Mouse (Mus musculus) embryonic facial prominence, embryonic 11.5 days (tissue): ENCODE results near the gene Ptges3l. TPM values are rescaled to one million over a fixed set of nuclear protein-coding genes. Genes with fewer than 3 reads are reported as not detected.
"Not testable (repeated sequence)": the region's sequence is repeated elsewhere in the genome, so short reads cannot be mapped to it uniquely, and the experiment has no call there.

Experiments used
- ATAC-seq: fragments of 200-750 bp; cut with Nextera tagmentation; replicated peaks from 2 replicates; pipeline ENCODE4 v1.8.0; 2017; ENCODE audit warnings: low read depth; ENCODE audit not compliant: insufficient number of reproducible peaks, low FRiP score, low TSS enrichment
- DNase-seq: peaks from one replicate; pipeline ENCODE4 v3.0.0-alpha.2; 2015; ENCODE audit warnings: low spot score
- H3K27ac ChIP-seq: fragments of 300-500 bp; sonication (generic); replicated peaks from 2 replicates; pipeline ENCODE4 v1.5.1; 2014; ENCODE audit warnings: mild to moderate bottlenecking, low read depth, low read length, control low read depth
- H3K27me3 ChIP-seq: fragments of 300-500 bp; sonication (generic); 2 replicates; pipeline ENCODE4 v1.6.1; 2014; ENCODE audit warnings: mild to moderate bottlenecking, low read length, moderate library complexity, mixed read lengths; ENCODE audit not compliant: control insufficient read depth, insufficient read depth
- H3K36me3 ChIP-seq: fragments of 300-500 bp; sonication (generic); replicated peaks from 2 replicates; pipeline ENCODE4 v1.6.1; 2014; ENCODE audit warnings: low read depth, mild to moderate bottlenecking, low read length, moderate library complexity, mixed read lengths; ENCODE audit not compliant: control insufficient read depth, insufficient read depth
- H3K4me1 ChIP-seq: fragments of 300-500 bp; sonication (generic); 2 replicates; pipeline ENCODE4 v1.6.1; 2014; ENCODE audit warnings: low read length, mixed read lengths; ENCODE audit not compliant: control insufficient read depth, insufficient read depth
- H3K4me2 ChIP-seq: fragments of 300-500 bp; sonication (generic); 2 replicates; pipeline ENCODE4 v1.6.1; 2014; ENCODE audit warnings: low read depth, mild to moderate bottlenecking, control low read depth, low read length, moderate library complexity
- H3K4me3 ChIP-seq: fragments of 300-500 bp; sonication (generic); 2 replicates; pipeline ENCODE4 v1.5.1; 2014; ENCODE audit warnings: low read depth, low read length, control low read depth
- H3K9ac ChIP-seq: fragments of 300-500 bp; sonication (generic); replicated peaks from 2 replicates; pipeline ENCODE4 v1.6.1; 2014; ENCODE audit warnings: mild to moderate bottlenecking, control low read depth, low read length
- H3K9me3 ChIP-seq: fragments of 300-500 bp; sonication (generic); replicated peaks from 2 replicates; pipeline ENCODE4 v1.6.1; 2016; ENCODE audit warnings: mild to moderate bottlenecking, low read length, inconsistent platforms, mixed read lengths; ENCODE audit not compliant: control insufficient read depth
- WGBS: fragments of 180-500 bp; shearing (Covaris S2); extraction: QIAGEN DNeasy Blood & Tissue Kit; methylation state at CpG from one replicate; pipeline ENCODE4 v1.1.7; 2014; 5-methylcytosine and 5-hydroxymethylcytosine counted together
- polyA plus RNA-seq: library from polyadenylated mRNA; unstranded; fragments of >200 nt; fragmentation: Nextera tagmentation; extraction: Ambion mirVana; gene quantifications from 2 replicates; pipeline ENCODE4 v1.2.1, GENCODE M21; 2014

Ptges3l gene
- polyA plus RNA-seq, result 3.5 and 3.9 TPM in 2 replicates

GRCm38 (mm10) chr11:101424925-101425813 is at the start of gene Ptges3l, which contains the start of gene Rundc1:
Gene Ptges3l (minus strand): TSS chr11:101425333.
Gene Rundc1 (plus strand): TSS chr11:101425085.
- peak within 1 kb of the TSS; percentile 79 for H3K4me2 ChIP-seq
- peaks cover under 1% of the 10 kb centered on the region; the same call in 1 of the 2 replicates for H3K36me3 ChIP-seq
- WGBS, result under 1% methylated on average over 76 of the region's 81 CpGs
- H3K4me1 ChIP-seq, result no peaks in the 10 kb centered on the region
- ATAC-seq (peak; percentile 83), DNase-seq (peak; percentile 99)
- H3K27me3 ChIP-seq, result no peaks in the 10 kb centered on the region
- no peaks in the 10 kb centered on the region for H3K9me3 ChIP-seq
- H3K9ac ChIP-seq, result peak within 1 kb of the TSS; percentile 66
- peak within 1 kb of the TSS; percentile 74 for H3K4me3 ChIP-seq
- peak within 1 kb of the TSS; percentile 30 for H3K27ac ChIP-seq

GRCm38 (mm10) chr11:101474298-101474697 is 49.2 kb upstream of the Ptges3l start:
- H3K9ac ChIP-seq, result no peak overlapping the region
- no peaks in the 10 kb centered on the region for H3K27me3 ChIP-seq
- H3K4me2 ChIP-seq, result no peak overlapping the region
- 83% methylated on average over 5 of the region's 5 CpGs for WGBS
- H3K27ac ChIP-seq, result no peak overlapping the region
- ATAC-seq, result no peak
- no peak overlapping the region for H3K4me3 ChIP-seq
- DNase-seq, result no peak
- H3K36me3 ChIP-seq, result no peaks in the 10 kb centered on the region
- H3K9me3 ChIP-seq, result no peaks in the 10 kb centered on the region
- H3K4me1 ChIP-seq, result peaks cover under 1% of the 10 kb centered on the region; the same call in 1 of the 2 replicates

- H3K4me1 ChIP-seq, DNase-seq, H3K27ac ChIP-seq, H3K9ac ChIP-seq, H3K27me3 ChIP-seq, H3K9me3 ChIP-seq, ATAC-seq, H3K4me3 ChIP-seq, H3K36me3 ChIP-seq, H3K4me2 ChIP-seq: not testable (repeated sequence)
- WGBS, result 90% methylated on average over 1 of the region's 1 CpGs
These were observed 48.6 kb upstream of the Ptges3l start for GRCm38 (mm10) chr11:101473686-101474085.

GRCm38 (mm10) chr11:101472336-101472735 is 47.2 kb upstream of the Ptges3l start:
- H3K4me3 ChIP-seq, result no peak overlapping the region
- H3K27me3 ChIP-seq, result no peaks in the 10 kb centered on the region
- no peak overlapping the region for H3K27ac ChIP-seq
- H3K4me1 ChIP-seq, result no peaks in the 10 kb centered on the region
- no peaks in the 10 kb centered on the region for H3K36me3 ChIP-seq
- no peak overlapping the region for H3K9ac ChIP-seq
- ATAC-seq, result no peak
- DNase-seq, result no peak
- WGBS, result 43% methylated on average over 7 of the region's 7 CpGs
- no peak overlapping the region for H3K4me2 ChIP-seq
- H3K9me3 ChIP-seq, result no peaks in the 10 kb centered on the region

- Histone ChIP-seq H3K4me3 (no peak overlapping the region), H3K27ac (no peak overlapping the region), H3K9me3 (no peaks in the 10 kb centered on the region), H3K36me3 (no peaks in the 10 kb centered on the region), H3K4me2 (no peak overlapping the region), H3K27me3 (no peaks in the 10 kb centered on the region), H3K9ac (no peak overlapping the region), H3K4me1 (no peaks in the 10 kb centered on the region)
- WGBS, result 61% methylated on average over 3 of the region's 3 CpGs
- ATAC-seq (no peak), DNase-seq (no peak)
These were observed 46.8 kb upstream of the Ptges3l start for GRCm38 (mm10) chr11:101471926-101472325.

- H3K4me1 ChIP-seq, result no peaks in the 10 kb centered on the region; the same call in 1 of the 2 replicates
- WGBS, result 25% methylated on average over 7 of the region's 7 CpGs
- no peak overlapping the region for H3K9ac ChIP-seq
- no peak for DNase-seq
- H3K4me3 ChIP-seq, result no peak overlapping the region
- H3K27ac ChIP-seq, result no peak overlapping the region
- no peaks in the 10 kb centered on the region for H3K27me3 ChIP-seq
- no peaks in the 10 kb centered on the region for H3K9me3 ChIP-seq
- H3K4me2 ChIP-seq, result no peak overlapping the region
- ATAC-seq, result no peak
- H3K36me3 ChIP-seq, result no peaks in the 10 kb centered on the region
These were observed 45.1 kb upstream of the Ptges3l start for GRCm38 (mm10) chr11:101470206-101470605.

- peak overlapping the region; percentile 72; the same call in 1 of the 2 replicates for H3K9ac ChIP-seq
These were observed 44.0 kb upstream of the Ptges3l start for GRCm38 (mm10) chr11:101469155-101469554.

GRCm38 (mm10) chr11:101468731-101469130 is 43.6 kb upstream of the Ptges3l start:
- peak overlapping the region; percentile 72 for H3K9ac ChIP-seq
- H3K4me3 ChIP-seq, result peak overlapping the region; percentile 70
- no peaks in the 10 kb centered on the region for H3K9me3 ChIP-seq
- ATAC-seq, result no peak; the same call in 1 of the 2 replicates
- peaks cover 5% of the 10 kb centered on the region; the same call in 1 of the 2 replicates for H3K4me1 ChIP-seq
- DNase-seq, result no peak
- 4% methylated on average over 13 of the region's 13 CpGs for WGBS
- H3K36me3 ChIP-seq, result no peaks in the 10 kb centered on the region
- H3K27ac ChIP-seq, result 0 out of 2 replicates have a peak overlapping the region, but pooled peaks have one; percentile 8
- H3K4me2 ChIP-seq, result peak overlapping the region; percentile 76
- H3K27me3 ChIP-seq, result no peaks in the 10 kb centered on the region

More at GRCm38 (mm10) chr11:101469155-101469554, 44.0 kb upstream of the Ptges3l start:
- Histone ChIP-seq H3K4me2 (peak overlapping the region; percentile 76), H3K27ac (no peak overlapping the region), H3K36me3 (no peaks in the 10 kb centered on the region), H3K27me3 (no peaks in the 10 kb centered on the region), H3K4me3 (peak overlapping the region; percentile 70), H3K9me3 (no peaks in the 10 kb centered on the region), H3K4me1 (peaks cover 5% of the 10 kb centered on the region; the same call in 1 of the 2 replicates)
- 73% methylated on average over 4 of the region's 4 CpGs for WGBS
- no peak for ATAC-seq
- no peak for DNase-seq
